Mouse (Mus musculus) forebrain, postnatal 0 days (tissue): ENCODE data around the gene Olfr435. TPM values are rescaled to one million over a fixed set of nuclear protein-coding genes. Genes with fewer than 3 reads are reported as not detected.
A peak's percentile ranks its signal among the peaks of the same experiment; 100 is the strongest.

Experiments
- ATAC-seq: fragments of 200-750 bp; cut with Nextera tagmentation; 2 replicates; pipeline ENCODE4 v1.8.0; 2017; ENCODE audit warnings: mild to moderate bottlenecking, moderate library complexity
- DNase-seq: peaks from one replicate; pipeline ENCODE4 v3.0.0-alpha.2; 2015
- H3K27ac ChIP-seq: fragments of 300-500 bp; sonication (generic); 2 replicates; pipeline ENCODE4 v1.5.1; 2014; ENCODE audit warnings: low read depth, mild to moderate bottlenecking, antibody characterized with exemption, low read length, moderate library complexity, mixed read lengths
- H3K27me3 ChIP-seq: fragments of 300-500 bp; sonication (generic); 2 replicates; pipeline ENCODE4 v1.6.1; 2014; ENCODE audit warnings: mild to moderate bottlenecking, low read length, mixed read lengths; ENCODE audit not compliant: insufficient read depth
- H3K36me3 ChIP-seq: fragments of 300-500 bp; sonication (generic); 2 replicates; pipeline ENCODE4 v1.6.1; 2014; ENCODE audit warnings: mild to moderate bottlenecking, moderate library complexity; ENCODE audit not compliant: insufficient read depth
- H3K4me1 ChIP-seq: fragments of 300-500 bp; sonication (generic); 2 replicates; pipeline ENCODE4 v1.6.1; 2014; ENCODE audit warnings: antibody characterized with exemption; ENCODE audit not compliant: insufficient read depth
- H3K4me2 ChIP-seq: fragments of 300-500 bp; sonication (generic); 2 replicates; pipeline ENCODE4 v1.6.1; 2014; ENCODE audit warnings: low read depth, mild to moderate bottlenecking, moderate library complexity
- H3K4me3 ChIP-seq: fragments of 300-500 bp; sonication (generic); 2 replicates; pipeline ENCODE4 v1.5.1; 2014; ENCODE audit warnings: low read depth, low read length, mixed read lengths
- H3K9ac ChIP-seq: fragments of 300-500 bp; sonication (generic); 2 replicates; pipeline ENCODE4 v1.6.1; 2014; ENCODE audit warnings: mild to moderate bottlenecking
- H3K9me3 ChIP-seq: fragments of 300-500 bp; sonication (generic); 2 replicates; pipeline ENCODE4 v1.6.1; 2016; ENCODE audit warnings: low read length
- CTCF ChIP-seq: sonication (generic); IDR thresholded peaks from 2 replicates; pipeline ENCODE4 v1.5.1; 2016; ENCODE audit warnings: antibody characterized with exemption, control low read depth, low read depth
- whole genome bisulfite sequencing: fragments of 180-500 bp; shearing (Covaris S2); extraction: QIAGEN DNeasy Blood & Tissue Kit; methylation state at CpG from one replicate; pipeline ENCODE4 v1.1.7; 2014; 5-methylcytosine and 5-hydroxymethylcytosine counted together
- polyA plus RNA-seq: library from polyadenylated mRNA; unstranded; fragments of >200 nt; fragmentation: Nextera tagmentation; extraction: Ambion mirVana; gene quantifications from 2 replicates; pipeline ENCODE4 v1.2.1, GENCODE M21; 2015
- total RNA-seq: library from RNA; depleted of rRNA; stranded (reverse); fragments of >200 nt; gene quantifications from 2 replicates; pipeline ENCODE4 v1.2.3, GENCODE M21; 2014; rRNA removed

Gene Olfr435
- total RNA-seq: not detected in 2 replicates
- not detected in 2 replicates for polyA plus RNA-seq

- Histone ChIP-seq H3K4me1 (no peaks in the 10 kb centered on the region), H3K27me3 (no peaks in the 10 kb centered on the region), H3K9ac (no peak within 1 kb of the TSS), H3K27ac (no peak within 1 kb of the TSS), H3K36me3 (no peaks in the 10 kb centered on the region), H3K9me3 (no peaks in the 10 kb centered on the region), H3K4me2 (no peak within 1 kb of the TSS), H3K4me3 (no peak within 1 kb of the TSS)
- ATAC-seq (no peak), DNase-seq (no peak)
- TF ChIP-seq CTCF: no peak
These were observed at the start of gene Olfr435 for GRCm38 (mm10) chr6:43196781-43197180. Gene Olfr435 (plus strand): TSS chr6:43197146.

GRCm38 (mm10) chr6:43159502-43159901 is 37.4 kb upstream of the Olfr435 start:
- no peak overlapping the region for H3K4me2 ChIP-seq
- WGBS: 24% methylated on average over 1 of the region's 1 CpGs
- H3K27me3 ChIP-seq: no peaks in the 10 kb centered on the region
- no peak for ATAC-seq
- H3K9ac ChIP-seq: no peak overlapping the region
- no peak overlapping the region for H3K27ac ChIP-seq
- no peak for DNase-seq
- no peaks in the 10 kb centered on the region for H3K36me3 ChIP-seq
- no peak overlapping the region for H3K4me3 ChIP-seq
- no peak for TF ChIP-seq CTCF
- no peaks in the 10 kb centered on the region for H3K4me1 ChIP-seq
- no peaks in the 10 kb centered on the region for H3K9me3 ChIP-seq

- Histone ChIP-seq H3K4me3 (no peak within 1 kb of the TSS), H3K27me3 (no peaks in the 10 kb centered on the region), H3K36me3 (no peaks in the 10 kb centered on the region), H3K9me3 (no peaks in the 10 kb centered on the region), H3K9ac (no peak within 1 kb of the TSS), H3K4me2 (no peak within 1 kb of the TSS), H3K27ac (no peak within 1 kb of the TSS), H3K4me1 (no peaks in the 10 kb centered on the region)
- TF ChIP-seq CTCF: no peak
- ATAC-seq (no peak), DNase-seq (no peak)
- 66% methylated on average over 3 of the region's 3 CpGs for WGBS
These were observed 34.0 kb upstream of the Olfr435 start, which contains the start of gene Olfr437 for GRCm38 (mm10) chr6:43162982-43163381. Gene Olfr437 (plus strand): TSS chr6:43163282.

- no peak for DNase-seq
- ATAC-seq: no peak; the same call in 1 of the 2 replicates
- no peak overlapping the region for H3K4me2 ChIP-seq
- no peak overlapping the region for H3K9ac ChIP-seq
- no peak overlapping the region for H3K4me3 ChIP-seq
- H3K9me3 ChIP-seq: no peaks in the 10 kb centered on the region
- H3K4me1 ChIP-seq: no peaks in the 10 kb centered on the region
- no peaks in the 10 kb centered on the region for H3K36me3 ChIP-seq
- no peak for TF ChIP-seq CTCF
- no peaks in the 10 kb centered on the region for H3K27me3 ChIP-seq
- no peak overlapping the region for H3K27ac ChIP-seq
- 86% methylated on average over 4 of the region's 4 CpGs for WGBS
These were observed 29.7 kb upstream of the Olfr435 start for GRCm38 (mm10) chr6:43167246-43167645.

GRCm38 (mm10) chr6:43171840-43172239 is 25.1 kb upstream of the Olfr435 start, which contains the start of gene Olfr13:
Gene Olfr13 (plus strand): TSS chr6:43172140.
- no peak for ATAC-seq
- H3K27ac ChIP-seq: no peak within 1 kb of the TSS
- H3K27me3 ChIP-seq: no peaks in the 10 kb centered on the region
- no peak within 1 kb of the TSS for H3K9ac ChIP-seq
- H3K36me3 ChIP-seq: no peaks in the 10 kb centered on the region
- no peak within 1 kb of the TSS for H3K4me3 ChIP-seq
- no peak for TF ChIP-seq CTCF
- H3K4me2 ChIP-seq: no peak within 1 kb of the TSS
- WGBS: 73% methylated on average over 4 of the region's 4 CpGs
- no peaks in the 10 kb centered on the region for H3K9me3 ChIP-seq
- H3K4me1 ChIP-seq: no peaks in the 10 kb centered on the region
- DNase-seq: no peak

- no peaks in the 10 kb centered on the region for H3K27me3 ChIP-seq
- 45% methylated on average over 1 of the region's 1 CpGs for WGBS
- H3K4me3 ChIP-seq: no peak overlapping the region
- H3K36me3 ChIP-seq: no peaks in the 10 kb centered on the region
- H3K9me3 ChIP-seq: no peaks in the 10 kb centered on the region
- no peak overlapping the region for H3K4me2 ChIP-seq
- no peak overlapping the region for H3K27ac ChIP-seq
- ATAC-seq (no peak), DNase-seq (no peak)
- H3K9ac ChIP-seq: no peak overlapping the region
- TF ChIP-seq CTCF: no peak
- H3K4me1 ChIP-seq: peaks cover 5% of the 10 kb centered on the region; the same call in 1 of the 2 replicates
These were observed 18.8 kb upstream of the Olfr435 start for GRCm38 (mm10) chr6:43178129-43178528.

GRCm38 (mm10) chr6:43178584-43179501 is 18.1 kb upstream of the Olfr435 start:
- H3K4me1 ChIP-seq: peaks cover 5% of the 10 kb centered on the region; the same call in 1 of the 2 replicates
- 29% methylated on average over 6 of the region's 6 CpGs for WGBS
- H3K9me3 ChIP-seq: no peaks in the 10 kb centered on the region
- H3K9ac ChIP-seq: no peak overlapping the region
- H3K36me3 ChIP-seq: no peaks in the 10 kb centered on the region
- peak; percentile 34 for DNase-seq
- H3K27me3 ChIP-seq: no peaks in the 10 kb centered on the region
- ATAC-seq: peak; percentile 85
- no peak overlapping the region for H3K4me3 ChIP-seq
- TF ChIP-seq CTCF: no peak
- no peak overlapping the region for H3K27ac ChIP-seq
- no peak overlapping the region for H3K4me2 ChIP-seq
